Mouse (Mus musculus) myocyte (in vitro differentiated cells): ENCODE measurements at regions not wholly inside any gene's neighbourhood (a gene's known extent, or its start where the extent isn't known, plus 50 kb on each side); places are given as distances from the start of the nearest gene placed in this dataset.

ENCODE experiments used
- E2F4 ChIP-seq: IDR thresholded peaks from one replicate; pipeline ENCODE4 v1.6.1; 2011; ENCODE audit warnings: mild to moderate bottlenecking, control low read depth, moderate library complexity; ENCODE audit not compliant: insufficient read depth
- POLR2A ChIP-seq: IDR thresholded peaks from one replicate; pipeline ENCODE4 v1.6.1; 2011; ENCODE audit warnings: low read depth, mild to moderate bottlenecking, control low read depth, moderate library complexity; ENCODE audit not compliant: insufficient read length

DNA sequence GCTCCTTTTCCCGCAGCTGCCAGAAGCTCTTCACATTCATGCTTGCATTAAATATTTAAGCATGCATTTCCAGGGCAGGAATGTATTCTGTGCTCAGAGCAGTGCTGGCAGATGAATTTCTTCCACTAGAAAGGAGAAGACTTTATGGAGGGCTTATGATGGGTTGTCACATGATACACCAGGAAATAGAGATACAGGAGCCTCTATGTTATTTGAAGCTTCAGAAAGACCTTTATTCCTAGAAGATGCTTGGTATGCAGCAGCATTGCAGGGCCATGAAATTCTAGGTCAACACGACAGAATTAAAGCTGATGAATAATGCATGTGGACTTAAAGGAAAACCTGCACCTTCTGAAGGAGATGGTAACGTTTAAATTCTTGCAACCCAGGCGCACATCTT is 212.1 kb downstream of the Adgrg6 start:
- no peak for TF ChIP-seq POLR2A
- TF ChIP-seq E2F4: no peak
